Mouse (Mus musculus) heart, adult 8-10 months (tissue): Measurements from ENCODE around the gene Tex26. TPM values are rescaled to one million over a fixed set of nuclear protein-coding genes. Genes with fewer than 3 reads are reported as not detected.

ENCODE experiments used
- DNase-seq: peaks from one replicate; pipeline ENCODE4 v3.0.0; 2022; ENCODE audit warnings: low spot score
- total RNA-seq, 4 experiments: library from RNA; stranded (reverse); gene quantifications; 2 replicates each; pipeline ENCODE4 v1.2.4; 2022

Gene Tex26
- total RNA-seq, 4 experiments from 2014 or later, result not detected

DNA sequence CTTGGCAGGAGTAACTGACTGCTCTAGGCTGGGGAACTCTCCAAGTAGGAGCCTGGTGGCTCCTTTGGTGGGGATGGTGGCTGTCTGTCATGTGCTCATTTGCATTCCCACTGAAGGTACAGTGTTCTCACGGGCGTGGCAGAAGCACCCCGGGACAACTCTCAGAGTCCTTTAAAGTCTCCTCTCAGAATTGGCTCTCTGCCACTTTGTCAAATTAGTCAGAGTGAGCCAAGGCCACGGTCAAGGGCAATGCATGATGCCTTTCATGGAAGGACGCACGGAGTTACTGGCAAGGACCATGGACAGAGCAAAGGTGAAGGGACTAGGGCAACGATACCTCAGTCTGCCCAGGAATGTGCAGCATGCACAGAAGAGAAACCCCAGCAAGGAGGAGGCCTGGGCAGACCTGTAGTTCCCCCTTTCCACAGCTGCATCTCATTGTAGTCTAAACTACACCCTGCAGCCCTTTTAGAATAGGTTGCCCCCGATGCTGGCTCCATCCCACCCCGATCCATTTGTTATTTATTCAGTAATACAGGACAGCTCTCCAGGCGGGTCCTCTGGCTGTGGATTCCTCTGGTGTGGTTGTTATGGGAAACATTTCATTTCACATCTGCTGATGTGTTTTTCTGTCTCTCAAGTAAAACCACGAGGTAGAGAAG lies 49.0 kb downstream of the Tex26 start:
- no peak for DNase-seq

- DNase-seq, result no peak
Observed at GRCm38 (mm10) chr5:149489136-149489535, 49.7 kb downstream of the Tex26 start.

- DNase-seq, result no peak
Observed at GRCm38 (mm10) chr5:149490275-149490674, 50.8 kb downstream of the Tex26 start.

DNA sequence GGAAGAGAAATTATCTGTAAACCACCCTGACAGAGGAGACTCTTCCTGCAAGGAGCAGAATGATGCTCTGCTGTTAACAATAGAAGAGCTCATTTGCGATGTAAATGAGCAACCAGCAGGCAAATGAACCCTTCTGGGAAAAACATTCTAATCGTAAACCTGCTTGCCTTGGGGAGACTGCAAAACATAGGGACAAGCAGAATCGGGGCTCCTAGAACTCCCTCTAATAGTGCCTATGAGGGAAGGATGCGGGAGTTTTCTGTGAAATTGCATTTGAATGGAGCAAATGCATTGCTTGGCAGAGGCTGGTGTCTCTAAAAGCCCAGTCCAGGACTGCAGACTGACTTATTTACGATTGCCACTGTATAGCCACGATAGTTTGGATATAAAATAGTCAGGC lies 56.2 kb downstream of the Tex26 start:
- DNase-seq, result no peak

- no peak for DNase-seq
Observed at GRCm38 (mm10) chr5:149496401-149497066, 57.1 kb downstream of the Tex26 start.

DNA sequence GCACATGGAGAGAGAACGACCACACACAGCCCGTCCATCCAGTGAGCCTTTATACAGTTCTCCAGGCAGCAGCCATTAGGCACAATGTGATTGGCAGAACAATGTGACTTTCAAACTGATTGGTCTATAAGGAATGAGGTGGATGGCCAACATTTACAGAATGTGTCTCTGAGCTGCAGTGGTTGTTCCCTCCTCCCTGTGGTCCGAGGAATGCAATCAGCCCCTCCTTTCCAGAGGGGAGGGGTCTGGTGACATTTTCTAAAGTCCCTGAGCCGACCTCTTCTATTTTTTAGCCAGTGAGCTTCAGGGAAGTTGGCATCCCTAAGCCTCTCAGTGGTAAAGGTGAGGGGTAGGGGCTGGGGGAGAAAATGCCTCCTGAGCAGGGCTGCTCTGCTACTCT lies 60.5 kb downstream of the Tex26 start:
- no peak for DNase-seq

- DNase-seq, result no peak
Observed at GRCm38 (mm10) chr5:149503423-149504175, 64.1 kb downstream of the Tex26 start.

DNA sequence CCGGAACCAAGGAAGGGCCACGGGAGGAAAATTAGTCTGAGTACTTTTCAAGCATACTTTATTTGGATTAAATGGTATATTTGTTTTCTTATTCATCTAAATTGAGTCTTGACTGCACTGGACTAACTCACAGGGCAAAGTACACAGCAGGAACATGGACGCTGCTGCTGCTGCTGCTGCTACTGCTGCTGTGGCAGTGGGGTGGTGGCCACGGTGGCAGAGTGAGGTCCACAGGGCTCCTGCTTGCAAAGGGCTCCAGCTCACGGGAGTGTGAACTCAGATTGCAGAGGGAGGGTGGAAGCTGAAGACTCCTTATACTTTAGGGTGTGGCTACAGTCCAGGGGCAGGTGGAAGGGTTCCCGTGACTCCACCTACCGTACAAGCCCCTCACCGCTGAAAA lies 65.5 kb downstream of the Tex26 start:
- DNase-seq, result no peak

GRCm38 (mm10) chr5:149506033-149506432 lies 66.6 kb downstream of the Tex26 start:
- no peak for DNase-seq

DNA sequence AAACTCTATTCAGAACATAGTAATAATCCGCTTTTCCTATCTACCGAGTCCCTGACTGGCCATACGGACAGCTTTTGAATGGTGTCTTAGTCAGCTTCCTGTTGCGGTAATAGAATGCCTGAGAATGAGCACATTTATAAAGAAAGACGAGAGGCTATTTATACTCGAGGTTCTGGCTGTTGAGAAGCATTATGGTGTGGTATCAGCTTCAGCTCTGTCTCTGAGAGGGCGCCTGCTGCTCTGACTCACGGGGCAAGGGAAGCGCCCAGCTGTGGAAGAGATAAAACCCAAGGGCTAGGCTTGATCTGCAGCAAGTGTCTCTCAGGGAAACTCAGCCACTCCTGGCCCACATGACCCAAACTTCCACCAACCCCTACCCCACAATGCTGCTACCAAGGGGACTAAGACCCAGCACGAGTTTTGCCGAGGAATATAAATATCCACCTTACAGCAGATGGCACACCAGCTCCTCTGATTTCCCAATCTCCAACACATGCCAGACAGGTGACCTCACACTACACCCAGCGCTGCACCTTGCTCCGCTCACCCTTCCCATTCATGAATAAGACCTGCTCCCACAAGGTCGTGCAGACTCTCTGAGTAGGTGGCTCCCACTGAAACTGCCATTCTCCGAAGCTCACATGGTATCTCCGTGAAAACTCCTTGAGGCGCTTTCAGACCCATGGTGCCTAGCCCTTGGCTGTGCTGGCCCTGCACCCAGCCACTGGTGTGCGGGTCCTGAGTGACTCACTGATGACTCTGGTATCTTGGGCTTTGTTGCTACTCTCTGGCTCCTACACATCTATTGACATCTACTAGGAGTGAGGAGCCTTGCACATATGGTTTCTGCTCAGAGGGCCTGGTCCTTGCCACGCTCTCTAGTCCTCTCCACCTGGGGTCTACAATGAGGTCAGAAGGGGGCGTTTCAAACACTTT lies 68.9 kb downstream of the Tex26 start:
- DNase-seq, result no peak

DNA sequence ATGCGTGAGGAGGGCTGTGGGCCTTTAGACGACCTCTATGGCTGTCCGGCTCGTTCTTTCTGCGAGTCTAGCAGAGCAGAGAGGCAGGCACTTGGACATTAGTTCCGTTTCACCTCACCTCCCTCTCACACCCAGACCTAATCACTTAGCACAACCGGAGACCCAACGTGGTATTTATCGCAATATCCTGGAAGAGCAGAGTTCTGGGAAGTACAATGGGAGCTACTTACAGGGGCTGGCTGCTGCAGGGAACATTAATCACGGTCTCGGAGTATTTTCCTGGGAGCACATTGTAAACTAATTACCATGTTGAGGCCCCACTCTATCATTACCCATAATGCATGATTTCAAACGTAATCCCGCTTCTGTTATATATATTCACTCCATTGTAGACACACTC lies 70.9 kb downstream of the Tex26 start:
- no peak for DNase-seq

DNA sequence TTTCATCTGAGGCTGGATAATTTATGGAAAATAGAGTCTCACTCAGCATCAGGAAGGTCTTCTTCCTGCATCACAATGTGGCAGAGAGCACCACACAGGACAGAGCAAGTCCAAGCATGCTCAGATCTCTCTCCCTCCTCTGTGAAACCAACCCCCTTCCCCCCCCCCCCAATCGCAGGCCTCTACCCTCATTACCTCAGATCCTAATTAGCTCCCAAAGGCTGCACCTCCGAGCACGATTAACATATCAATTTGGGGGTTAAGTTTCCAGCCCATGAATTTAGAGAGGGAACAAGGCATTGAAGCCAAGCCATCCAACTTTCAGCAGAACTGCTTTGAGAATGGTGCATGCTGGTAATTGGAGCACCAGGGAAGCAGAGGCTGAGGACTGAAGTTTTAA lies 73.2 kb downstream of the Tex26 start:
- no peak for DNase-seq

DNA sequence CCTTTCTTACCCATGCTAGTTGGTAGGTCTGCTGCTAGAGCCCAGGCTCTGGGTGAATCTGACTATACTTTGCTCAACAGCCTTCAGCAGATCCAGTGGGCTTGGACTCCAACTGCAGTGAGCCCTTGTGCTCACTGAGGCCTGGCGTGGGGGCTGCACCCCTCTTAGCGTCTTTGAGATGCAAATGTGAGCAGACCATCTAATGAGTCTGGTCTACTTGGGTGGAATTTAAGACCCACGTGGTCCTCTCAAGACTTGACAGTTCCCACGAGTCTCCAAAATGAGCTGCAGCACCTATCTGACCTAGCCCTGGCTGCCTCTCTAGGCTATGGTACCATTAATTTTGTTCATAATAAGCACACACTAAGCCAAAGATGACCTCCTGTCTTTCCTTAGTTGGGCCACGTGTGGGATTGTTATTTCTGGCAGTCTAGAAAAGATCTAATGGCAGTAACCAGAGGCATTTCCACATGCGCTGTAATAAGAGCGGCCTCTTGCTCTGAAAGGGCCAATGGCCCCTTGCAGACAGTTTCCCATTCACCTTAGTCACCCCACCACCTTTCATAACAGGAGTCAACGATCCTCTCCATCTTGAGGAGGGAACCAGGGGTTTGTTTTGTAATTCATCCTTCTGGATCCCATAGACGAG lies 74.1 kb downstream of the Tex26 start:
- no peak for DNase-seq

DNA sequence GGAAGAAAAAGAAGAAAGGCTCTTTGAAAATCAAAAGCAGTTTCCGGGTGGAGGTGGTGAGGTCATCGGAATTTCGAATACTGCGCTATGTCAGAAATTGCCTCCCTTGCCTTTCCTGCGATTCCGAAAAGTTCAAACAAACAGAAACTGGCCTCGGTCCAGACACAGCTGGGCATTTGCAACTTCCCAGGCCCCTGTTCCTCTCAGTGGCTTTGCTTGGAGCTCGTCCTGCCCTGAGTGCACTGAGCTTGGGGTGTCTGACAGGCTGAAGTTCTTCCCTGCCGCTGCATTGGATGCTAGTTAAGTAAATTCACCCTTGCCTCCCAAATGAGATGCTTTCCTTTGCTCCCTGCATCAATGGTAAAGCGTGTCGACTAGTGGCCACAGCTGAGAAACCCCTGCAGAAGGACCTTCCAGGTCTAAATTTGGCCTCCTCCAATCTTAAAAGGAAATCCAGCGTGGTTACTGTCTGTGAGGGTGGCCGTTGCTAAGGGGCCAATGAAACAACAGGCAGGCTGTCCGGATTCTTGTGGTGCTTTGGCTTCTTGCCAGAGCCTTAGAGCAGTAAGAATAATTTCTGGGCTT lies 74.7 kb downstream of the Tex26 start:
- peak; percentile 25 for DNase-seq

GRCm38 (mm10) chr5:149514890-149515289 lies 75.4 kb downstream of the Tex26 start:
- DNase-seq, result no peak

DNA sequence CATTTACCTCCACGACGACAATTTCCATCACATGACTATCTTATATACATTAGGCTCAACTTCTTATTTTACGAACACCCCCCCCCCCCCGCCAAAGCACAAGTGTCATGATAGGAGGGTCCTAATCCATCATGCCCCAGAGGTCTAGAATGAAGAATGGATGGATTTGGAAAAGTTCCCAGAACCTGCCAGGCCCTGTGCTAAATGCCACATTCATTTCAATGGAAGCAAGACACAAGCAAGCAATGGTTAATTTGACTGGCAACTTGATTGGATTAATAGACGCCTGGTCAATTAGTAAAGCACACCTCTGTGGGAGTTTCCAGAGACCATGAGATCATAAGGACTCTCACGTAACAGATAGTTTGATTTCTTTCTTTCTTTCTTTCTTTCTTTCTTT lies 77.7 kb downstream of the Tex26 start:
- no peak for DNase-seq

Other genes with a start within 250 kb of the Tex26 start
- gene Alox5ap, start 174.9 kb upstream of the Tex26 start, total RNA-seq, result 10 to 100 TPM in 3 of 4 experiments, 1 to 10 TPM in 1; 7.2 to 27.9 (median 12.8) TPM
- gene Medag, start 27.9 kb upstream of the Tex26 start, total RNA-seq, result 10 to 100 TPM in 3 of 4 experiments, 1 to 10 TPM in 1; 9.4 to 13.9 (median 11.5) TPM
- gene Wdr95, start 89.0 kb downstream of the Tex26 start, total RNA-seq, result not detected
- gene Hsph1, start 196.7 kb downstream of the Tex26 start, total RNA-seq, result 10 to 100 TPM; 43.9 to 80.9 (median 65.3) TPM
- gene B3glct, start 238.6 kb downstream of the Tex26 start, total RNA-seq, result 1 to 10 TPM; 4.1 to 8.0 (median 6.5) TPM